Mouse (Mus musculus): Measurements from ENCODE around the gene Tbx5.

DNA sequence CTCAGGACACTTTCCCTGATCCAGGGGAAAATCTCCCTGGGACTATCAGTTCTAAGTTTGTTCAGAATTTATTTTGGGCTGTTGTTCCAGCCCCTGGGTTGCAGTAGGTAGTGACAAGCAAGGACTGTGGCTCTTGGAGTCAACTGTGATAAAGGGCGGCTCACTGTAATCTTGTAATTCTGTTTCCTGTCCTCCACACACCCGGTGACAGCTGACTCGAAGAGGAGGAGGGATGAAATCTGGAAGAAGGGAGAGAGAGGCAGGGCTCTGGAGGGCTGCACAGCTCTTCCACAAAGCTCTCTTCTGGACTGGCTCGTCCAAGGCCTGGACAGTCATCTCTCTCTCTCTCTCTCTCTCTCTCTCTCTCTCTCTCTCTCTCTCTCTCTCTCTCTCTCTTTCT is 24.6 kb downstream of the Tbx5 start:
- no peak for TF ChIP-seq GATA1 (IDR thresholded peaks at IDR 0.05; ENCODE audit: borderline replicate concordance, low read length)
- TF ChIP-seq FLI1 (IDR thresholded peaks at IDR 0.05; ENCODE audit: low read length): no peak
